Mouse (Mus musculus) layer of hippocampus, postnatal 14 days (tissue): ENCODE results near the gene Trabd. TPM values are rescaled to one million over a fixed set of nuclear protein-coding genes. Genes with fewer than 3 reads are reported as not detected.

Experiments
- DNase-seq, 2 experiments: peaks; one replicate each; pipeline ENCODE4 v3.0.0; 2021 to 2022; ENCODE audit warnings: low spot score in 2 of 2, mixed read lengths in 1 of 2
- total RNA-seq, 2 experiments: library from RNA; stranded (reverse); gene quantifications; 2 replicates each; pipeline ENCODE4 v1.2.3; 2021

Trabd gene
- total RNA-seq, 2 experiments from 2014 or later: 20.7 to 21.3 TPM

DNA sequence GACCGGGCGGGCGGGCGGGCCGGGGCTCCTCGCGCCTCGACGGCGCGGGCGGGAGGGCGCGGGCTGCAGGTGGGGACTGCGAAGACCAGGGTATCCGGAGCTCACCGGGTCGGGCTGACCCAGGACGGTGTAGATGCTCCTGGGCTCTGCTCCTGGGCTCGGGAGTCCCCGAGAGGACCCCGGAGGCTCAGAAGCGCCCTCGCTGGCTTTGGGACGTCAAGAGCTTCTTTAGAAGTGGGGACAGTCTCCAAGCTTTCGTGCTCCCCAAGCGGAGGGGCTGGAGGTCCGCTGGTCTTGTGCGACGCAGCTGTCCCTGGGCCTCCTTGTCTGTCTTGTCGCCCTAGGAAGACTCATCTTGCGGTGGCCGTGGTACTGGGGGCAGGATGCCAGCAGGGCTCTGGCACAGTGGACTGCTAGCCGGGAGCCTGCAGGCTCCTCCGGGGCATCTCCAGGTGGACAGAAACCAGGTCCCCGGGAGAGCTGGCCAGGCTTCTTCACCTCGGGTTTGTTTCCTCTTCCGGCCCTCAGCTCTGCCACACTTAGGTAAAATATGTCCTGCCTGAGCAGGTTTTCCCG is 1.3 kb downstream of the Trabd start:
- peak; percentile 58 to 59 for DNase-seq

DNA sequence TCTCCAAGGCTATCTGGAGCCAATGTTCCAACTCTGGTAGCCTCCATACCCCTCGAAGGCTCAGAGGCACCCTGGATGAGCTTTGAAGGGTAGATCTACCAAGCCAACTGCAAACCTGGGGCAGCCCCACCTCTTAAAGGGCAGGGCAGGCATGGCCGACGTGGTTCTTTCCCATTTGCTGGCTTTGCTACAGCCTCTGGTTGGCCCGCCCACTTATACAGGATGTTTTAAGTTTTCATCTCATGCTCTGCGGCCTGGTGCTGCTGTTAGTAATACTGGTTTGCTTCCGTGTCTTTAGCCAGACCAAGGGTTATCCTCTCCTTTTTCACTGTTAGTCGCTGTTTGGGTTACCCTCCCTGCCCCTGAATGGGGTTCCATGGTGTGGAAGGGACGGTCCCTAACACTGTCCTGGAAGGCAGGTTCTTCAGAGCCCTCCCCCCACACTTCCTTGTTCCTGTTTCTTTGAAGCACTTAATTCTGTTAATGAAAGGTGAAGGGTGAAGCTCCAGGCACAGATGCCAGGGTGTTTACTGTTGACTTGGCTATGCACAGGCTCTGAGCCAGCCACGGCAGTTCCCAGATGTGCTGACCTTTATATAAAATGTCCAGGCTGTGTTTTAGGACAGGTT is 3.4 kb downstream of the Trabd start:
- DNase-seq: no peak

DNA sequence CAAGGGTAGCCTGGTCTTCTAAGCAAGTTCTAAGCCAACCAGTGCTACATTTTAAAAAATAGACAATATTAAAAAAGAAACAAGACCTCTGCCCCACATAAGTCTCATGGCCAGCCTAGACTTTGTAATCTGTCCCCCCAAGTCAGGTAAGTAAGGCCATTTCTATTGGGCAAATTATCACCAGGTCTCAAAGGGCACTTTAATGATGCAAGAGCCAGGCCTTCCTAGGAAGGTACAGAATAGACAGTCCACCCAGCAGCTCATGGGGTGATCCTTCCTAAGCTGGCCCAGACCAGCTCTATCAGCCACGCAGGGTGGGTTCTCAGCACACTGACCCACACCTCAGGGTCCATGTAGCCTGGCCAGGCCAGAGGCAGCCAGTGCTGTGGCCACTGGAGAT is 9.0 kb downstream of the Trabd start:
- DNase-seq: no peak

DNA sequence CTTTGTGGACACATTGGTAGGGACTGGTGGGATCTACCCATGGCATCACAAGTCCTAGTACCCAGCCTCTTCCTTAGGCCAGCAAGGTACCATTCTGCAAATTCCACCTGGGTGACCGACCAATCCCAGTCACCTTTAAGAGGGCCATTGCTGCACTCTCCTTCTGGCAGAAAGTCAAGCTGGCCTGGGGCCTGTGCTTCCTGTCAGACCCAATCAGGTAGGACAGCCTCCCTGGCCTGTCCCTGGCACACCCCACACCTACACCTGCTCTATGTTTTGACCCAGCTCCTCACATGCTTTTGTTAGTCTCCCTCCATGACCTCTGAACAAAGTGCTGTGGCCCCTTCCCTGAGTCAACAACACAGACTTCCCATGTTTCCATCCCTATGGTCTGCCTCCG is 9.9 kb downstream of the Trabd start:
- DNase-seq: no peak

DNA sequence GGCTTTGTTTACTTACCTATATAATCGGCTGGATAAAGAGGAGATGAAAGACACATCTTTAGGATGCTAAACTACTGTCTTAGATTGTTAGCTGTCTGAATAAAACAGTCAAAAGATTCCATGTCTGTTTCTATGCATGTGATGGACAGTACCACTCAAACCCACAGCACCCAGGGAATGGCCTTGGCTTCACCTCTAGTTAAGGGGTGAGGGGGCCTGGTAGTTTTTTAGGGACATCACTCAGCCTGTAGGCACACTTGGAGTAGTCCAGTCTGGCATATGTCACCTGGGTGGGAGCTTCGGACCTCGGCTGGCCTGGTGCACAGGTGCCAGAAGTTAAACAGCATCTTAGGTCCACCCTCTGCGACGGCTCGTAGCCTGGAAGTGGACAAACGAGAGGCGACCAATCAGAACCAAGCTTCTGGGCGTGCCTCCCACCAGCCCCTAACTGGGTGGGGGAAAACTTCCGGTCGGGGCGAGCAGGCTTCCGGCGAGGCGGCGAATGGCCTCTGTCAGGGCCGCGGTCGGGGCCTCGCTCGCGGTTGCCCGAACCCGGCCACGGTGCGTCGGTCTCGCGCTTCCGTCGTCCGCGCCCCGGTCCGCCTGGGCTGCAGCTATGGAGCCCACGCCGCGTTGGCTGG is 13.8 kb downstream of the Trabd start, which contains the start of gene Selenoo:
Selenoo (plus strand) TSS at position 478 of the 641 bp plus-strand sequence.
- DNase-seq: peak; percentile 87 to 91

DNA sequence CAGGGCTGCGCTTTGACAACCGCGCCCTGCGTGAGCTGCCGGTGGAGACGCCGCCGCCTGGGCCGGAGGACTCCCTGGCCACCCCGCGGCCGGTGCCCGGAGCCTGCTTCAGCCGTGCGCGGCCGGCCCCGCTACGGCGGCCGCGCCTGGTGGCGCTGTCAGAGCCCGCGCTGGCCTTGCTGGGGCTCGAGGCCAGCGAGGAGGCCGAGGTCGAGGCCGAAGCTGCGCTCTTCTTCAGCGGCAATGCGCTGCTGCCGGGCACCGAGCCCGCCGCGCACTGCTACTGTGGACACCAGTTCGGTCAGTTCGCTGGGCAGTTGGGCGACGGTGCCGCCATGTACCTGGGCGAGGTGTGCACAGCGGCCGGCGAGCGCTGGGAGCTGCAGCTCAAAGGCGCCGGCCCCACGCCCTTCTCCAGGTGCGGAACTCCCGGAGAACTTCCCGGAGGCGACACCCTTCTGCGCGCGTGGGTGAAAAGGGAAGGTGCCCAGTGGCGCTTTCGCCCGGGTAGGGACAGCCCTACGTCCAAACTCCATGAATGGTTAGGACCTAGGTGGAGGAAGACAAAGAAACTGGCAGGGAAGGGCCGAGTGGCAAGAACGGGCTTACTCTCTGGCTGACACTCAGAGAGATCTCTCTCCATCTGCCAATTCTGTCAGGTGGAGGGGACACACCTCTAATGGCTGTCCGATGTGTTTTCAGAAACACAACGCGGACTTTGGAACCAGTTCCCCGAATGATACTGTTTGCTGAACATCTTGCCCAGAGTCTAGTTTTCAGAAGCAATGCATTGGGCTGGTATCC is 14.5 kb downstream of the Trabd start:
- DNase-seq: no peak

DNA sequence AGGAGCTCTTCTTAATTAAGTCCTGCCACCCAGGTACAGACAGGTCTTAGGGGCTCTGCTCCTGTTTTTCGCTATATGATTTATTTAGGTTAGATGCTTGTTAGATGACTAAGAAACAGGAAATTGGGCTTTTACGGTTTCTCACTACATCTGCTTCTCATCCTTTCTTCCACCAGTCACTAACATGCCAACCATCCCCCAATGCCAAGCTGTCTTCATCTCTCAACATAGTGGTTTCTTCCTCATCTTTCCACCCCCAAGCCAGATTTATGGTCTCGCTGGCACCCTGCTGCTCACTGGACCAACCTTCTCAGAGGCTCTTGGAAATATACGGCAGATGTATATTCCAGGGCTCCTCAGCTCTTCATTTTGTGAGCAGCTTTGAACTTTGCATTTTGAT is 15.7 kb downstream of the Trabd start:
- DNase-seq: no peak

DNA sequence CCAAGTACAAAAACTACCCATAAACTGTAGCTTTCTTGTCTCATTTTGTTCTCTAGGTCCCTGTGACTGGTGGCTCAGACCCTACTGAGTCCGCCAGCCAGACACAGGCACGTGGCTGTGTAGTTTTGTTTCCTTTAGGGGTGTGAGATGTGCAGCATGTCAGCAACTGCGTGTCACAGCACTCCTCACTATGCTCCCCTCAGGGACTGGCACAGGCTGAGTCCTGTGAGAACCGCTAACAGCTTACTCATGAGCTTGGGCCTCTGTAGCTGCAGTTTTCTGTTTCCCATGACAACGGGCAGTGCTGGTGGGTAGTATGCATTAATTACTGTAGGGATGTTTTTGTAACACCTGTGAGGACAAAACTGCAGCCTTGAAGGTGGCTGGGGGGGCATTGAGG is 17.3 kb downstream of the Trabd start:
- DNase-seq: no peak

DNA sequence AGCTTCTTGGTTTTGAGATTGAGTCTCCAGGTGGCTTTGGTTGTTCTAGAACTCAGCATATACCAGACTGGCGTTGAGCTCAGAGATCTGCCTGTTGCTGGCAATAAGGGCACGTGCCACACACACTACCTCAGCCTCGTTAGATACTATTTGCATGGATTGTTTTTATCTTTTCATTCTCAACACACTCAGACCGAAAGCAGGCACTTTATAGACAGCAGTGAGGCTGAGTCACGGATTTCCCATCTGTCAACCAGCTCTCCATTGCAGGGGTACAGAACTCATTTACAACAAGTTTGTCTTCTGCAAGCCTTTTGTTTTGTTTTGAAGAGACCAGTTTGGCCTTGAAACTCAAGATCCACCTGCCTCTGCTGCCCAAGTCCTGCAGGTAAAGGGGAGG is 22.5 kb downstream of the Trabd start:
- DNase-seq: peak in 1 of 2 experiments; percentile 45

DNA sequence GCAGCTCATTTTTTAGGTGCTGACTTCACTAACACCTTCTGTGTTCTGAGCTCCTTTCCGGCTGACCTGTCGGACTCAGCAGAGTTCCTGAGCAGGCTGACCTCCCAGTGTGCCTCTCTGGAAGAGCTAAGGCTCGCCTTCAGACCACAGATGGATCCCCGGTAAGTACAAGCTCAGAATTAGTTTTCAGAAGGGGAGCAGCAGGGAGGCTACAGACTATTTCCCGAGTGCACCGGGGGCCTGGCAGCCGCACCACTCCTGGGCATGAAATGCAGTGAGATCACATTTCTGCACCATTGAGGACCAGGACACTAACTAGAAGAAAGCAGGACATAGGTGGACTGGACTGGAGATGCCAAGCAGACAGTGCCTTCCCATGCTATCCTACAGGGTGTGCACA is 23.7 kb downstream of the Trabd start:
- DNase-seq: no peak

DNA sequence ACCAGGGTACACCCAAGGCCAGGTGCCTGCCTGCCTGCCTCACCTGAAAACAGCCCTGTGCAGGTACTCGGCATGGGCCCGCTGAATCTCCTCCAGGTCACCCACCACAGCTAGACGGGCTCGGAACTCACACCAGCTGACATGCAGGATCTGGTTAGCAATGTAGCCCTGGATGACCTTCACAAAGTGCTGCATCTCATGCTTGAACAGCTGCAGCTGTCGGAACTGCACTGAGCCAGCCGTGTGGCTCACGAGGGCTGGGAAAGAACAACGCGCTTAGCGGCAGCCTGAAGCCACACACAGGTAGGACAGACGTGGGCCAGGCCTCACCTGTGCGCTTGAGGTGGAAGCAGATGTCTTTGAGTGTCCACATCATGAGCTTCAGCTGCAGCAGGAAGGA is 25.9 kb downstream of the Trabd start:
- no peak for DNase-seq

DNA sequence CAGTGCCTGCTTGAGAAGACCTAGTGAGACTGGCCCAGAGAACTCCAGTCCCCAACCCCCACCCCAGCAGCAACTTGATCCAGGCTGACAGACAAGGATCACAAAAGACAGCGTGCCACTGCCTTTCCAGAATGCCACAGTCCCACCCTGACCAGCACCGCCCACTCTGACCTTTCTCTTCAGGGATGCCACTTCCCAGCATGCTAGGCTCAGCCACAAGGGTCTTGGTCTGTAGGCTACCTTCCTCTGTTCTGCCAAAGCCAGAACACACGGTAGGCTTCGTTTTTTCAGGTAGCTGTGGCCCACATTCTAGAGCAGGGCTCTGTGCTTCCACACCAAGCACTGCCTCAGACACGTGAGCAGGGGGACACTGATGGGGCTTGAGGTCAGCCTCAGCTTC is 27.7 kb downstream of the Trabd start:
- no peak for DNase-seq

DNA sequence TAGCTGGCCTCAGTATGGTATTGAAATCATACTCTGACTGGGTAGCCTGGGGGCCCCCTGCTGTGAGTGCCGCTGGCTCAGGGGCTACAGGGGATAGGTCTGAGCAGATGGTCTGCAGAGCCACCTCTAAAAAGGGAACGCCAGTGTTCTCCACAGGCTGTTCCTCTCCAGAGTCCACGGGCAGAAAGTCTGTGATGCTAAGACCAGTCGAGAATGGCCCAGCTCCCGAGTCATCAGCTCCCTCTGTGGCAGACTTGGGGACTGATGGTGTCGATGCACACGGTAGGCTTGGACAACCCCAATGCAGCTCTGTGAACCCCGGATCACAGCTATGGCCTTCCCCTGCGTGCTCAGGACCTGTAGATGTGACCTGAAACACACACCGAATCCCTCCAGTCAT is 29.0 kb downstream of the Trabd start:
- DNase-seq: no peak

DNA sequence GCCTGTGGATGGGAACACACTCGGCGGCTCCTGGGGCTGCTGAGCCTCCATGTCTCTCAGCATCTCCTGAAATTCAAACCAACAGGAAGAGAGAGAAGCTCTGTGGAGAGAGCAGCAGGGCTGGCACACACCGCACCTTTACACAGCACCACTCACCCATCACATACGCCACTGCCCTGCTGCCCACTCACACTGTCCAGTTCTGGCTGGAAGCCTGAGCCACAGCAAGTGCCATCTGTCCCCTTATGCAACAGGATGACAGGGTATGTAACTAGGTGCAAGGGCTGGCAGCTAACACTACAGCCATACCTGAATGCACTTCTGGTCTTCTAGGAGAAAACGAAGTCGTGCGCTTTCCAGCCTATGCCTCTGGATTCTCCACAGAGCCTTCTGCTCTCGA is 29.5 kb downstream of the Trabd start:
- no peak for DNase-seq

DNA sequence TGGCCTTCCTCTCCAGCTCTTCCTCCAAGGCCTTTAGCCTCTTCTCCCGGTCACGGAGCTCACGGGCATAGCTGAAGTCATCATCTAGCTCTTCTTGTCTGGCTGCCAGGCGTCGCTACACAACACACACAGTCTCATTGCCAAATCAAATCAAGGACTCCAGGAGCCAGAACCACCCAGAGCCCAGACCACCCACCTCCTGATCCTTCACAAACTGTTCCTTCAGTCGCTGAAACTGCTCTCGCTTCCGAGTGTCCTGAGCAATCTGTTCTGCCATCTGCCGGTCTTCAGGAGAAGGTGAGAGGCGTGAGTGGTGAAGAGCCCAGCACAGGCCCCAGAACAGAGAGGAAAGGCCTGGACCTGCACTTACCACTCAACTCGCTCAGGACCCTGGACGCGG is 31.1 kb downstream of the Trabd start:
- DNase-seq: no peak

DNA sequence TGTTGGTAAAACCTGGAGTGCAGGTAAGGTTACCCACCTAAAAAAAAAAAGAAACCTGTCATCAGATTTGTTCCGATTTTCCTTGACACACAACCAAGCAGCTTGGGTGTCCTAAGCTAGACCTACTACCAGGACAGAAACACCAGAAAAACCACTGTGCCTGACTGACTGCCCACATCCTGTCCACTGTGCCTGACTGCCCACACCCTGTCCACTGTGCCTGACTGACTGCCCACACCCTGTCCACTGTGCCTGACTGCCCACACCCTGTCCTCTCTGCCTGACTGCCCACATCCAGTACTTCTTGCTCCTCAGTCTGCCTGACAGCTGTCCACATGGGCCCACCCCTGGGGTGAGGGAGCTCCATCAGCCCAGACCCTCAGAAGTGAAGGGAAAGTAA is 32.1 kb downstream of the Trabd start:
- no peak for DNase-seq

DNA sequence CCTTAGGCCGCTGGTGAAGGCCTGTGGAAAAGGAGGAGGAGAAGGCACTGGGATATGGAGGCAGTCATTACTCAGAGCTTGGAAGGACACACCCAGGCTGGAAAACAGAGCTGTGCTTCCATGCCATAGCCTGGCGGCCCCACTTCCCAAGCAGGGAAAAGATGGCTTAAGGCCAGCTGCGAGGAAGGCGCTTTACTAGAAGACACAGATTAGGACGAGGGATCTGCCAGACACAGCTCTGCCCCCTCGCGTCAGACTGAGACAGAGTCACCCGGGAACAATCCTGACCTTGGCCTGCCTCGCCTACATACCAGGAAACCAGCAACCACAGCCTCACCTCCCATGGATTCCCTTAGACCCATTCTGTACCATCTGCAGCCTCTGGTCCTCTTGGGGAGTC is 35.2 kb downstream of the Trabd start:
- DNase-seq: no peak

DNA sequence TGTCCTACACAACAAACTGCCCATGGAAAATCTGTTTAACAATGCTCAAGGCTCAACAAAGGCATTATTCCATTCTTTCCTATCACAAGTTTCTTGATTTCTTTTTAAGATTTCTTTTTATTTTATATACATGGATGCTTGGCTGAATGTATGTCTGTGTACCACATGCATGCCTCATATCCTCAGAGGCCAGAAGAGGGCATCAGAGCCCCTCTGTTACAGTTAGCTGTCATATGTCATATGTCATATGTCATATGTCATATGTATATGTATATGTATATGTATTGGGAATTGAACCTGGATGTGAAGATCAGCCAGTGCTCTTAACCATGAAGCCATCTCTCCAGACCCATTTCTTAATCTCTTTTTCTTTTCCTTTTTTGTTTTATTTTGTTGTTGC is 43.1 kb downstream of the Trabd start:
- DNase-seq: no peak

DNA sequence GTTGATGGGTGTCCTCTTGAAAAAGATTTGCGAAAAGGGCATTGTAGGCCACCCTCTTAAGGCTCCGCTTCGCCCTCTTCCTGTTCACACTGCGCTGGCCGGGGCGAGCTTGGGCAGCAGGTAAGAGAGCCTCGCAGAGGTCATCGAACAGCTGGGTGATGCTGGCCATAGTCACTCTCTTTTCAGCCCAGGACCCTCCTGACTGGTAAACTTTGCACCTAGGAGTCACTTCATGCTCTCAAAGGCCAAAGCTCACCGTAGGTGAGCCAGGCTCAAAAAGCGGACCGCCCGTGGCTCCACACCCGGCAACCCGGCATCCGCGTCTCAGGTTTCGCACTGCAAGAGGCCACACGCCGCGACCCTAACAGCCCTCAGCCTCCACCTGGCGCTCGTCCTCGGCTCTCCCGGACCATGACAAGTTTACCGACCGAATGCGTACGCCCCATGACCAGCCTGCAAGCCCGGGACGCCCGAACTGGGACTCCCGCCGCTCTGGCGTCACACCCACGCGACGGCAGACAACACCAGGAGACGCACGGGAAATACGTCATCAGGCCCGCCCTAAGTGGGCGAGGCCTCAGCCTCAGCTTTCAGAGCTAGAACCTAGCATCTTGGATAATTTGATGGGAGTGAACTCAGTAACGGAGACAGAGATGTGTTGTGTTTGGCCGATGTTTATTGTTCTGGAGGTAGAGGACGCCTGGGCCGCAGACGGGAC is 47.9 kb downstream of the Trabd start, which contains the start of gene Tubgcp6:
Tubgcp6 (minus strand) TSS at position 464 of the 718 bp plus-strand sequence.
- peak; percentile 95 to 96 for DNase-seq

DNA sequence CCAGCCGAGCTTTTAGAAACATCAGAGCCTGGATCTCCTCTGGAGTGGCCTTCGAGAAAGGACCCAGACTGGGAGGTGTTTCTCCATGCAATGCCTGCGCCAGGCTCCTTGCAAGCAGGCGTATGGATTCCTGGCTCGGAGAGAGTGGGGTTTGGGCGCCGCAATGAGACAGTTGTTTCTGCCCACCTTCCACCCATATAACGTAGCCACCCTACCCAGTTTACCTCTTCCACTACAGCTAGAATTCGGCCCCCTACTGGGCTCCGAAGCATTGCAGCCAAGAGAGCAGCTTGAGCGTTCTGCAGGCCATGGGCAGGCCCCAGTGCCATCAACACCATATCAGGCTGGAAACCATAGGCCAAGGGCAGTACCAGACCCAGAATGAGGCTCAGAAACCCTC is 48.7 kb downstream of the Trabd start:
- DNase-seq: peak in 1 of 2 experiments; percentile 49

DNA sequence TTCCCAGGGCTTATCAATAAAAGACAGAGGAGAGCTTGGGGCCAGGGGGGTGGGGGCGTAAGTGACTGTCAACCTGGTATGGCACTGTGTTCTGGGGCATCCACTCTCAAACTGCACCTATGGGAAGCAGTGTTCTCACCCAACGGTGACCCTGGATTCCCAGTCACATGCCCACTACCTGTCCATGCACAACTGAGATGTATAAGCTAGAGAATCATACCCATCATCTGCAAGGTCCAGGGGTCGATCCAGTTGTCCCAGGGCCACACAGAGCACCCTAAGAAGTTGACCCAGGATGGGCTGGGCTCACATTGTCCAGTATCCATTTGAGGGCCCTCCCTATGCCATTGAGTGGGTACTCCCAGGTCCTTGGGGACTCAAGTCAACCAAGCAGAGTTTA is 49.4 kb downstream of the Trabd start:
- no peak for DNase-seq
